Mouse (Mus musculus) CH12.LX (cell line): ENCODE results near the gene Gemin2. TPM values are rescaled to one million over a fixed set of nuclear protein-coding genes. Genes with fewer than 3 reads are reported as not detected.
A peak's percentile ranks its signal among the peaks of the same experiment; 100 is the strongest.

Source experiments
- DNase-seq: peaks from one replicate; pipeline ENCODE4 v3.0.0-alpha.2; 2013; ENCODE audit errors: extremely low read depth
- H3K27ac ChIP-seq: 2 replicates; pipeline ENCODE4 v1.5.1; 2012; ENCODE audit warnings: low read depth, mild to moderate bottlenecking, control low read depth, moderate library complexity; ENCODE audit not compliant: insufficient read depth
- H3K27me3 ChIP-seq: replicated peaks from 2 replicates; pipeline ENCODE3; 2012; ENCODE audit warnings: inconsistent platforms
- H3K36me3 ChIP-seq, 2 experiments: replicated peaks in 1 of 2; 2 replicates each; pipeline versions ENCODE3 to v1.6.1; 2012; ENCODE audit warnings: inconsistent platforms in 1 of 2, low read length in 1 of 2, mild to moderate bottlenecking in 1 of 2, mixed read lengths in 1 of 2, moderate library complexity in 1 of 2; ENCODE audit not compliant: control insufficient read depth in 1 of 2, insufficient read depth in 1 of 2
- H3K4me1 ChIP-seq, 2 experiments: 2 replicates each; pipeline ENCODE4 v1.6.1; 2012; ENCODE audit warnings: inconsistent platforms in 1 of 2, moderate library complexity in 1 of 2; ENCODE audit not compliant: insufficient read depth in 2 of 2, control insufficient read depth in 1 of 2
- H3K4me2 ChIP-seq: 2 replicates; pipeline ENCODE4 v1.6.1; 2012; ENCODE audit warnings: low read depth, mild to moderate bottlenecking, control low read depth; ENCODE audit not compliant: poor library complexity, insufficient read depth, severe bottlenecking
- H3K4me3 ChIP-seq, 3 experiments: fragments of 150-350 bp in 1 of 3; sonication (generic) in 1 of 3; replicated peaks in 1 of 3; 2 replicates each; pipeline versions ENCODE3 to v1.5.1; 2011 to 2012; ENCODE audit warnings: low read depth in 2 of 3, low read length in 2 of 3, mild to moderate bottlenecking in 2 of 3, moderate library complexity in 2 of 3, control low read depth in 1 of 3, improper control_type of control experiment in 1 of 3, inconsistent platforms in 1 of 3, mixed read lengths in 1 of 3; ENCODE audit not compliant: poor library complexity in 1 of 3
- H3K79me2 ChIP-seq: replicated peaks from 2 replicates; pipeline ENCODE4 v1.6.1; 2012; ENCODE audit warnings: mild to moderate bottlenecking, moderate library complexity; ENCODE audit not compliant: control insufficient read depth, poor library complexity, insufficient read depth, severe bottlenecking; ENCODE audit errors: extremely low read depth
- H3K9ac ChIP-seq: 2 replicates; pipeline ENCODE4 v1.6.1; 2012; ENCODE audit warnings: low read depth, mild to moderate bottlenecking, control low read depth, moderate library complexity; ENCODE audit not compliant: insufficient read depth
- H3K9me3 ChIP-seq: replicated peaks from 2 replicates; pipeline ENCODE3; 2012; ENCODE audit warnings: low read length, inconsistent platforms, mixed read lengths
- BHLHE40 ChIP-seq: IDR thresholded peaks from 2 replicates; pipeline ENCODE4 v1.6.1; 2011; ENCODE audit warnings: mild to moderate bottlenecking, low read depth, low read length, improper control_type of control experiment
- CHD1 ChIP-seq: IDR thresholded peaks from 2 replicates; pipeline ENCODE4 v1.6.1; 2012; ENCODE audit warnings: low read depth, low read length, improper control_type of control experiment, inconsistent platforms
- CTCF ChIP-seq, 2 experiments: IDR thresholded peaks in 1 of 2; conservative IDR thresholded peaks in 1 of 2; 2 replicates each; pipeline ENCODE4 v1.5.1; 2011 to 2012; ENCODE audit warnings: low read depth in 2 of 2, low read length in 2 of 2, improper control_type of control experiment in 1 of 2, inconsistent platforms in 1 of 2, mild to moderate bottlenecking in 1 of 2, moderate library complexity in 1 of 2
- E2F4 ChIP-seq: IDR thresholded peaks from 2 replicates; pipeline ENCODE4 v1.6.1; 2011; ENCODE audit warnings: low read depth, low read length, improper control_type of control experiment; ENCODE audit not compliant: insufficient replicate concordance
- ETS1 ChIP-seq: conservative IDR thresholded peaks from 2 replicates; pipeline ENCODE4 v1.6.1; 2012; ENCODE audit warnings: low read depth, mild to moderate bottlenecking, inconsistent platforms, low read length, improper control_type of control experiment, moderate library complexity
- GABPA ChIP-seq: IDR thresholded peaks from 2 replicates; pipeline ENCODE4 v1.6.1; 2012; ENCODE audit warnings: low read depth, low read length, improper control_type of control experiment, inconsistent platforms; ENCODE audit not compliant: insufficient replicate concordance
- HCFC1 ChIP-seq: IDR thresholded peaks from 2 replicates; pipeline ENCODE4 v1.6.1; 2012; ENCODE audit warnings: low read depth, mild to moderate bottlenecking, inconsistent platforms, low read length, improper control_type of control experiment
- IRF4 ChIP-seq: IDR thresholded peaks from 2 replicates; pipeline ENCODE4 v1.6.1; 2014; ENCODE audit warnings: low read depth, mild to moderate bottlenecking, inconsistent platforms, low read length, improper control_type of control experiment
- JUN ChIP-seq: IDR thresholded peaks from 2 replicates; pipeline ENCODE4 v1.6.1; 2011; ENCODE audit warnings: low read depth, mild to moderate bottlenecking, low read length, improper control_type of control experiment, moderate library complexity; ENCODE audit not compliant: insufficient read depth
- KAT2A ChIP-seq: IDR thresholded peaks from 2 replicates; pipeline ENCODE4 v1.6.1; 2012; ENCODE audit warnings: low read length, improper control_type of control experiment, inconsistent platforms; ENCODE audit not compliant: insufficient replicate concordance
- MAFK ChIP-seq: IDR thresholded peaks from 2 replicates; pipeline ENCODE4 v1.6.1; 2011; ENCODE audit warnings: low read length, improper control_type of control experiment; ENCODE audit not compliant: insufficient replicate concordance
- MAZ ChIP-seq: IDR thresholded peaks from 2 replicates; pipeline ENCODE4 v1.6.1; 2012; ENCODE audit warnings: low read depth, mild to moderate bottlenecking, inconsistent platforms, low read length, improper control_type of control experiment, moderate library complexity
- MEF2A ChIP-seq: IDR thresholded peaks from 2 replicates; pipeline ENCODE4 v1.6.1; 2014; ENCODE audit warnings: low read depth, mild to moderate bottlenecking, inconsistent platforms, low read length, improper control_type of control experiment, borderline replicate concordance
- NRF1 ChIP-seq: IDR thresholded peaks from 2 replicates; pipeline ENCODE4 v1.6.1; 2014; ENCODE audit warnings: low read depth, mild to moderate bottlenecking, inconsistent platforms, low read length, improper control_type of control experiment, moderate library complexity
- PAX5 ChIP-seq: IDR thresholded peaks from 2 replicates; pipeline ENCODE4 v1.6.1; 2012; ENCODE audit warnings: low read length, inconsistent platforms, mixed read lengths
- POLR2A ChIP-seq: IDR thresholded peaks from 2 replicates; pipeline ENCODE4 v1.6.1; 2011; ENCODE audit warnings: low read depth, mild to moderate bottlenecking, improper control_type of control experiment, low read length
- RAD21 ChIP-seq: IDR thresholded peaks from 2 replicates; pipeline ENCODE4 v1.6.1; 2011; ENCODE audit warnings: low read depth, mild to moderate bottlenecking, low read length, improper control_type of control experiment, moderate library complexity
- RCOR1 ChIP-seq: conservative IDR thresholded peaks from 2 replicates; pipeline ENCODE4 v1.6.1; 2012; ENCODE audit warnings: low read depth, mild to moderate bottlenecking, inconsistent platforms, low read length, improper control_type of control experiment
- SIN3A ChIP-seq: IDR thresholded peaks from 2 replicates; pipeline ENCODE4 v1.6.1; 2012; ENCODE audit warnings: low read length, improper control_type of control experiment, inconsistent platforms
- SMC3 ChIP-seq: IDR thresholded peaks from 2 replicates; pipeline ENCODE4 v1.6.1; 2011; ENCODE audit warnings: low read depth, low read length, improper control_type of control experiment
- UBTF ChIP-seq: IDR thresholded peaks from 2 replicates; pipeline ENCODE4 v1.6.1; 2012; ENCODE audit warnings: low read depth, mild to moderate bottlenecking, inconsistent platforms, low read length, improper control_type of control experiment, moderate library complexity
- ZKSCAN1 ChIP-seq: IDR thresholded peaks from 2 replicates; pipeline ENCODE4 v1.6.1; 2012; ENCODE audit warnings: low read depth, inconsistent platforms, low read length, improper control_type of control experiment, borderline replicate concordance
- ZMIZ1 ChIP-seq: IDR thresholded peaks from 2 replicates; pipeline ENCODE4 v1.6.1; 2012; ENCODE audit warnings: low read depth, mild to moderate bottlenecking, inconsistent platforms, low read length, improper control_type of control experiment
- ZNF384 ChIP-seq: IDR thresholded peaks from 2 replicates; pipeline ENCODE4 v1.6.1; 2012; ENCODE audit warnings: low read depth, low read length, improper control_type of control experiment, inconsistent platforms
- dilution Hi-C: fragments of 300-500 bp; cut with MboI; formaldehyde crosslinking; loops from 2 replicates; pipeline ENCODE4 v1.14.3; 2020; ENCODE audit warnings: low sequenced_read_pairs; ENCODE audit not compliant: extremely low pct_unique_long_range_greater_than_20kb, extremely low pct_ligation_motif_present
- in situ Hi-C: fragments of 300-500 bp; cut with MboI; formaldehyde crosslinking; loops from 3 replicates; pipeline ENCODE4 v1.14.3; 2019; ENCODE audit warnings: low sequenced_read_pairs, low pct_ligation_motif_present, low pct_unique_long_range_greater_than_20kb, mixed read lengths
- polyA plus RNA-seq: library from polyadenylated mRNA; unstranded; fragments of >175 nt; gene quantifications from 2 replicates; pipeline ENCODE4 v1.2.1, GENCODE M21; 2012; ENCODE audit warnings: low read depth; ENCODE audit not compliant: insufficient read length
- total RNA-seq, 2 experiments: library from RNA; depleted of rRNA; stranded (reverse); fragments of 300-350 nt in 1 of 2; fragments of >200 nt in 1 of 2; gene quantifications; 2 replicates each; pipeline ENCODE4 v1.2.3; 2012 to 2014

Gemin2 gene
- total and polyA plus RNA-seq, 3 experiments: 19.6 to 36.7 (median 23.8) TPM

GRCm38 (mm10) chr12:59011844-59012709 is 1.1 kb upstream of the Gemin2 start, which contains the start of gene Sec23a (continued):
- TF ChIP-seq GABPA (no peak), E2F4 (no peak), HCFC1 (peak; percentile 76), ETS1 (no peak), KAT2A (peak; percentile 63; the same call in 1 of the 2 replicates), ZKSCAN1 (no peak), UBTF (0 out of 2 replicates have a peak, but pooled peaks have one; percentile 50), RAD21 (no peak), ZNF384 (no peak; the same call in 1 of the 2 replicates), PAX5 (no peak), NRF1 (peak; percentile 44; the same call in 1 of the 2 replicates), SIN3A (peak; percentile 79), MAFK (no peak), ZMIZ1 (peak; percentile 67; the same call in 1 of the 2 replicates), JUN (no peak), CTCF (conservative IDR thresholded peaks at IDR 0.05 in 1 of 2, IDR thresholded peaks at IDR 0.05 in 1 of 2; ENCODE audit: low read depth in 2 of 2, low read length in 2 of 2) (no peak), BHLHE40 (no peak), SMC3 (no peak), MAZ (peak; percentile 42; the same call in 1 of the 2 replicates), POLR2A (peak; percentile 87), IRF4 (peak; percentile 74; the same call in 1 of the 2 replicates), MEF2A (no peak)
- TF ChIP-seq, all 38 proteins: peak for 16

- in situ Hi-C loops: no loop called here
- dilution Hi-C loops: no loop called here
- Histone ChIP-seq H3K9ac (peak overlapping the region; percentile 93), H3K4me2 (peak overlapping the region; percentile 88), H3K27me3 (no peaks in the 10 kb centered on the region), H3K4me3 (peak overlapping the region; percentile 52 to 89 (median 52)), H3K27ac (no peak overlapping the region), H3K9me3 (no peaks in the 10 kb centered on the region), H3K79me2 (peaks cover 19% of the 10 kb centered on the region; the same call in 1 of the 2 replicates), H3K36me3 (peaks cover 2 to 26% of the 10 kb centered on the region in 2 experiments), H3K4me1 (peaks cover 3 to 20% of the 10 kb centered on the region in 2 experiments; a peak in 3 of 4 replicates)
- no peak for DNase-seq
- peak; percentile 90 for TF ChIP-seq ZNF384
- no peak for TF ChIP-seq RCOR1
- TF ChIP-seq CHD1: 0 out of 2 replicates have a peak, but pooled peaks have one; percentile 85
Measured at GRCm38 (mm10) chr12:59012710-59013091, 492 bp upstream of the Gemin2 start.
